Mouse (Mus musculus) MEL (cell line): ENCODE data around the gene Chfr.

Experiments used
- BHLHE40 ChIP-seq: IDR thresholded peaks from 2 replicates; pipeline ENCODE4 v1.6.1; 2012; ENCODE audit warnings: low read depth, mild to moderate bottlenecking, inconsistent platforms, low read length, improper control_type of control experiment, borderline replicate concordance
- CTCF ChIP-seq, 3 experiments: IDR thresholded peaks in 2 of 3; conservative IDR thresholded peaks in 1 of 3; 2 replicates each; pipeline ENCODE4 v1.5.1; 2011 to 2012; ENCODE audit warnings: low read length in 3 of 3, low read depth in 2 of 3, mild to moderate bottlenecking in 2 of 3, improper control_type of control experiment in 1 of 3, inconsistent platforms in 1 of 3, mixed read lengths in 1 of 3, moderate library complexity in 1 of 3; ENCODE audit not compliant: control insufficient read depth in 1 of 3, insufficient read depth in 1 of 3, poor library complexity in 1 of 3, severe bottlenecking in 1 of 3
- GATA1 ChIP-seq: IDR thresholded peaks from 2 replicates; pipeline ENCODE4 v1.6.1; 2011; ENCODE audit warnings: low read depth, low read length, improper control_type of control experiment
- POLR2A ChIP-seq, 2 experiments: IDR thresholded peaks; 2 replicates each; pipeline ENCODE4 v1.6.1; 2011 to 2012; ENCODE audit warnings: low read length in 2 of 2, mild to moderate bottlenecking in 2 of 2, control low read depth in 1 of 2, improper control_type of control experiment in 1 of 2, low read depth in 1 of 2, moderate library complexity in 1 of 2; ENCODE audit not compliant: control insufficient read depth in 1 of 2, insufficient read depth in 1 of 2, poor library complexity in 1 of 2

DNA sequence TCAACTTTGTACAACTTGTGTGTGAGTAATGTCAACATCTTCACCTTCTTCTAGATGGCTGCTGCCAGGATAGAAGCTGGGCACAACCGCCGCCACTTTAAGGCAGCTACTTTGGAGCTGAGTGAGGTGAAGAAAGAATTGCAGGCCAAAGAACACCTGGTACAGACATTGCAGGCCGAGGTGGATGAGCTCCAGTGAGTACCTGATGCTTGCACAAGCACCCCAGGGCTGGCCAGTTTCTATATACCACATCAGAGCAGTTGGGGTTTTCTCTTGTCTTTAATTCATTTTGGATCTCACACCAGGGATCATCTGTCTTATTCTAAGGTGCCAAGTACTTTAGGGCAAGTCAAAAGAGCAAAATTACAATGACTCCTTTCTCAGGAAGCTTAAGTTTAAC lies 81.1 kb downstream of the Chfr start:
- TF ChIP-seq CTCF (IDR thresholded peaks at IDR 0.05 in 2 of 3, conservative IDR thresholded peaks at IDR 0.05 in 1 of 3; ENCODE audit: control insufficient read depth in 1 of 3, insufficient read depth in 1 of 3, low read depth in 2 of 3, low read length in 3 of 3, poor library complexity in 1 of 3, severe bottlenecking in 1 of 3), result no peak
- TF ChIP-seq POLR2A (IDR thresholded peaks at IDR 0.05; ENCODE audit: control insufficient read depth in 1 of 2, insufficient read depth in 1 of 2, low read depth in 1 of 2, low read length in 2 of 2, poor library complexity in 1 of 2), result no peak
- TF ChIP-seq GATA1, result no peak
- no peak for TF ChIP-seq BHLHE40
